Mouse (Mus musculus) neural tube, embryonic 15.5 days (tissue): Measurements from ENCODE around the gene Erc2. TPM values are rescaled to one million over a fixed set of nuclear protein-coding genes. Genes with fewer than 3 reads are reported as not detected.
A peak's percentile ranks its signal among the peaks of the same experiment; 100 is the strongest.

ENCODE experiments used
- ATAC-seq: fragments of 200-750 bp; cut with Nextera tagmentation; 2 replicates; pipeline ENCODE4 v1.8.0; 2017; ENCODE audit warnings: mild to moderate bottlenecking, moderate TSS enrichment, moderate library complexity; ENCODE audit not compliant: low FRiP score
- H3K27ac ChIP-seq: fragments of 300-500 bp; sonication (generic); replicated peaks from 2 replicates; pipeline ENCODE4 v1.5.1; 2015; ENCODE audit warnings: mild to moderate bottlenecking, inconsistent platforms
- H3K27me3 ChIP-seq: fragments of 300-500 bp; sonication (generic); replicated peaks from 2 replicates; pipeline ENCODE4 v1.6.1; 2015; ENCODE audit warnings: inconsistent platforms
- H3K36me3 ChIP-seq: fragments of 300-500 bp; sonication (generic); 2 replicates; pipeline ENCODE4 v1.6.1; 2015; ENCODE audit warnings: inconsistent platforms
- H3K4me1 ChIP-seq: fragments of 300-500 bp; sonication (generic); 2 replicates; pipeline ENCODE4 v1.6.1; 2015; ENCODE audit warnings: inconsistent platforms
- H3K4me2 ChIP-seq: fragments of 300-500 bp; sonication (generic); 2 replicates; pipeline ENCODE4 v1.6.1; 2015; ENCODE audit warnings: inconsistent platforms, mild to moderate bottlenecking, moderate library complexity
- H3K4me3 ChIP-seq: fragments of 300-500 bp; sonication (generic); replicated peaks from 2 replicates; pipeline ENCODE4 v1.5.1; 2015; ENCODE audit warnings: mild to moderate bottlenecking, inconsistent platforms
- H3K9ac ChIP-seq: fragments of 300-500 bp; sonication (generic); replicated peaks from 2 replicates; pipeline ENCODE4 v1.6.1; 2015; ENCODE audit warnings: mild to moderate bottlenecking, inconsistent platforms
- H3K9me3 ChIP-seq: fragments of 300-500 bp; sonication (generic); replicated peaks from 2 replicates; pipeline ENCODE4 v1.6.1; 2016; ENCODE audit warnings: inconsistent platforms
- WGBS: fragments of 180-500 bp; shearing (Covaris S2); methylation state at CpG from one replicate; pipeline ENCODE4 v1.1.7; 2015; ENCODE audit warnings: mixed read lengths; 5-methylcytosine and 5-hydroxymethylcytosine counted together
- polyA plus RNA-seq: library from polyadenylated mRNA; unstranded; fragments of >200 nt; fragmentation: Nextera tagmentation; extraction: Ambion mirVana; gene quantifications from 2 replicates; pipeline ENCODE4 v1.2.1, GENCODE M21; 2015

Gene Erc2
- polyA plus RNA-seq, 1 experiment from 2014 or later: 80.3 TPM

DNA sequence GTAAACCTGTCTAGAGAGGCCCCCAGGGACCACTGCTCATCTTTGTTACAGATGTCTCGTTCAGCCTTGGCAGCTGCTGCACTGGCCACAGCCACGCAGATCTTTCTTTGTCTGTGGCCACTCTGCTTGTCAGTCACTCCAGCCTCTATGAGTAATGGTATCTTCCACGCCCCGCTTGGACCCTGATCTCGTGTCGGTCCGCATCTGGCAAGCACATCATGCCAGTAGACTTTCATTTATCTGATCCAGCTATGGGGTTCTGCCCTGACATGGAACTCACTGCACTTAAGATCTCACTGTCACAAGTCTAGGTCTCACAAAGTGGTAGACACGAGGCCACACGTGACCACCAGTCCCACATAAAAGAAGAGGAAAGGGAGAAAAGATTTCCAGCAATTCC lies 777.7 kb downstream of the Erc2 start:
- Histone ChIP-seq H3K4me1 (no peaks in the 10 kb centered on the region), H3K27me3 (no peaks in the 10 kb centered on the region), H3K4me3 (no peak overlapping the region), H3K9ac (no peak overlapping the region), H3K9me3 (no peaks in the 10 kb centered on the region), H3K27ac (no peak overlapping the region), H3K36me3 (no peaks in the 10 kb centered on the region), H3K4me2 (no peak overlapping the region)
- 68% methylated on average over 9 of the region's 9 CpGs for WGBS
- ATAC-seq: no peak

GRCm38 (mm10) chr14:28405277-28405840 lies 783.1 kb downstream of the Erc2 start:
- H3K4me3 ChIP-seq: no peak overlapping the region
- H3K4me2 ChIP-seq: no peak overlapping the region
- WGBS: 89% methylated on average over 5 of the region's 5 CpGs
- no peak overlapping the region for H3K9ac ChIP-seq
- no peaks in the 10 kb centered on the region for H3K27me3 ChIP-seq
- H3K4me1 ChIP-seq: peaks cover 7% of the 10 kb centered on the region
- no peaks in the 10 kb centered on the region for H3K9me3 ChIP-seq
- no peaks in the 10 kb centered on the region for H3K36me3 ChIP-seq
- no peak overlapping the region for H3K27ac ChIP-seq
- ATAC-seq: no peak

- Histone ChIP-seq H3K27ac (no peak overlapping the region), H3K36me3 (no peaks in the 10 kb centered on the region), H3K4me3 (no peak overlapping the region), H3K27me3 (no peaks in the 10 kb centered on the region), H3K4me2 (no peak overlapping the region), H3K4me1 (peaks cover 14% of the 10 kb centered on the region), H3K9ac (no peak overlapping the region), H3K9me3 (no peaks in the 10 kb centered on the region)
- 80% methylated on average over 1 of the region's 1 CpGs for WGBS
- no peak for ATAC-seq
These were observed 787.2 kb downstream of the Erc2 start for GRCm38 (mm10) chr14:28409390-28409789.

GRCm38 (mm10) chr14:28409796-28410347 lies 787.6 kb downstream of the Erc2 start:
- WGBS: 89% methylated on average over 4 of the region's 4 CpGs
- ATAC-seq: no peak
- H3K9me3 ChIP-seq: no peaks in the 10 kb centered on the region
- no peak overlapping the region for H3K9ac ChIP-seq
- no peaks in the 10 kb centered on the region for H3K36me3 ChIP-seq
- peaks cover 14% of the 10 kb centered on the region for H3K4me1 ChIP-seq
- H3K4me2 ChIP-seq: no peak overlapping the region
- H3K27me3 ChIP-seq: no peaks in the 10 kb centered on the region
- no peak overlapping the region for H3K4me3 ChIP-seq
- H3K27ac ChIP-seq: no peak overlapping the region

DNA sequence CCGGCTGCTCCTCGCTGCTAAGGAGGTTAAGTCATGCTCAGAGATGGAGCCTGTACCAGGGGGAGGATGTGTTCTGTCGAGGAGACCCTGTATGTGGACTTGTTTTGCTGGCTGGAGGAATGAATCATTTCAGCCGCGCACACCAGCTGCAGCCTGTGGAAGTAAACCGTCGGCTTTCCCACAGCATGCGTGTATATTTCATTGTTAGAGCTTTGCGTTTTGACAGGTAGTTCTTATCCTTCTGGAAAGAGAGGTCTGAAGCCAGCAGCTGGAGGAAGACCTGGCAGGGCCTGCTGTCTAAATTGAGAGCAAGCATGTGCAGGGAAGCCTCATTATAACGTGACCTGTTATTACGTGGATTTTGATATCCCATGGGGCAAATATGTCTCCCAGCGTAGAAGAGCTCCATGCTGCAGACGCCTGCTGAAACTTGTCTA lies 788.6 kb downstream of the Erc2 start:
- WGBS: 40% methylated on average over 13 of the region's 13 CpGs
- Histone ChIP-seq H3K9ac (no peak overlapping the region), H3K27me3 (no peaks in the 10 kb centered on the region), H3K9me3 (no peaks in the 10 kb centered on the region), H3K4me1 (peaks cover 14% of the 10 kb centered on the region), H3K4me3 (no peak overlapping the region), H3K27ac (peak overlapping the region; percentile 60), H3K36me3 (no peaks in the 10 kb centered on the region), H3K4me2 (no peak overlapping the region)
- peak; percentile 61; the same call in 1 of the 2 replicates for ATAC-seq

DNA sequence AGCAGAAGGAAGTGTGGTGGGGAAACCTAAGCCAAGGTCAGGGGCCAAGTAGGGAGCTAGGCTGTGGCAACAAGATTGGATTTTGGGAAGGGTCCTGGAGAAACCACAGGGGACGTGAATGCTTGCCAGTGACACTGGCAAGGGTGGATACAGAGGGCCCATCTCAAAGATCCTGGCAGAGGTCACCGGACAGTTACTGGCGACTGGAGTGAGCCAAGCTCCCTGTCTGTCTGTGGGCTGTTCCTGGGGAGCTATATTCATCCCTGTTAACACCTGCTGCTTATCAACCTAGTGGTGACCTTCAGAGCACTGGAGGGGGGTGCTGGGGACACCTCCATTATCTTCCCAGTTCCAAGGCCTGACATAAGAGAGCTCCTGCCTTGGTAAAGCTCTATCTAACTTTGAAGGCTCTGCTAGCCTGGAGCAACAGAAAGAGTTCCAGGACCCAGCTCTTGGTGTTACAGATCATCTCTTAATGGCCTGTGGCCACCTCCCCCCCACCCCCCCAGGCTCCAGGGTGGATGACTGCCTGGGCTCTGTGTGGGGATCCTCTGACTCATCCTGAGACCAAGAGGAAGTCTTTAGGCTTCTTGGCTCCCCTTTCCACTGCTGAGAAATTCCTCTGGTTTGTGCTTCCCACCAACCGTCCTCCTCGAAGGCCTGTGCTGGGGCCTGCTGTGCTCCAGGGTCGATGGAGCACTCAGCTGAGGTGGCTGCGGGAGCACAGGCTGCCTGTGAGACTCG lies 790.2 kb downstream of the Erc2 start:
- ATAC-seq: no peak
- no peak overlapping the region for H3K27ac ChIP-seq
- no peak overlapping the region for H3K9ac ChIP-seq
- peaks cover 14% of the 10 kb centered on the region for H3K4me1 ChIP-seq
- H3K4me3 ChIP-seq: no peak overlapping the region
- 44% methylated on average over 8 of the region's 8 CpGs for WGBS
- H3K4me2 ChIP-seq: no peak overlapping the region
- no peaks in the 10 kb centered on the region for H3K9me3 ChIP-seq
- no peaks in the 10 kb centered on the region for H3K36me3 ChIP-seq
- no peaks in the 10 kb centered on the region for H3K27me3 ChIP-seq

DNA sequence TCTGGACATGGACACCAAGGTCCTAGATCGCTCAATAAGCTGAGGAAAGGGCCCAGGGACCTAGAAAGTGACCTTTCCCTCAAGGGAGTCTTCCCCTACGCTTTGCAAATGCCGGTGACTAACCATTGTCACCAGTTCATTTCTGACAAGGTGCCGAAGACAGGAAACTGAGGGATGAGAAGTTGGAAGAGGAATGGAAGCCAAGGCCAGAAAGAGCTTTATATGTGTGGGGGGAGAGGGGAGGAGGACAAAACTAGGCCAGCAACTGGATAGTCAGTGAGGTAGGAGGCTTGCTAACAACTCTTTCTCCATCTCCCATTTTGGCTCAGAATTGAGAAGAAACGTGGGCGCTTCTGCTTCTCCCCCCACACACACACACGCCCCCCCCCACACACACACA lies 791.3 kb downstream of the Erc2 start:
- ATAC-seq: no peak
- H3K4me1 ChIP-seq: peaks cover 14% of the 10 kb centered on the region
- H3K9ac ChIP-seq: no peak overlapping the region
- H3K36me3 ChIP-seq: no peaks in the 10 kb centered on the region
- H3K4me3 ChIP-seq: no peak overlapping the region
- no peak overlapping the region for H3K27ac ChIP-seq
- WGBS: 85% methylated on average over 7 of the region's 7 CpGs
- H3K4me2 ChIP-seq: no peak overlapping the region
- no peaks in the 10 kb centered on the region for H3K27me3 ChIP-seq
- H3K9me3 ChIP-seq: no peaks in the 10 kb centered on the region

DNA sequence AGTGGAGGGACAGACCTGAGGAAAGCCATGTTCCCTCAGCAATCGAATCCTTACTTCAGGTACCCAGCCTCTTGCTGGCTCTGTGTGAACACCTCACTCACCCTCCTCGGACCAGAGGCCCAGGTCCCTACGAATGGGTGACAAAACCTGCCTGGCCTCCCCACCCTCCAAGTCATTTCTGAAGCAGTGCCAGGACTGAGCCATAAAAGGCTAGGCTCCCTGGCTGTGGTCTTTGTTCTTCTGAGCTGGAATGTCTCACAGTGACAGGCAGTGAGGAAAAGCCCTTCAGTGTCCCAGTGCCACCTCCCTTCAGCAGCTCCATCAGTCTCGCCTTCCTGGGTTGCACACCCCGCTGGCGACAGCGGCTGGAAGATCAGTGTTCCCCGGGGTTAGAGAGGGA lies 794.8 kb downstream of the Erc2 start:
- Histone ChIP-seq H3K4me3 (no peak overlapping the region), H3K4me1 (peaks cover 2% of the 10 kb centered on the region; the same call in 1 of the 2 replicates), H3K27ac (no peak overlapping the region), H3K4me2 (no peak overlapping the region), H3K9ac (no peak overlapping the region), H3K9me3 (no peaks in the 10 kb centered on the region), H3K27me3 (no peaks in the 10 kb centered on the region), H3K36me3 (no peaks in the 10 kb centered on the region)
- WGBS: 10% methylated on average over 8 of the region's 8 CpGs
- no peak for ATAC-seq

DNA sequence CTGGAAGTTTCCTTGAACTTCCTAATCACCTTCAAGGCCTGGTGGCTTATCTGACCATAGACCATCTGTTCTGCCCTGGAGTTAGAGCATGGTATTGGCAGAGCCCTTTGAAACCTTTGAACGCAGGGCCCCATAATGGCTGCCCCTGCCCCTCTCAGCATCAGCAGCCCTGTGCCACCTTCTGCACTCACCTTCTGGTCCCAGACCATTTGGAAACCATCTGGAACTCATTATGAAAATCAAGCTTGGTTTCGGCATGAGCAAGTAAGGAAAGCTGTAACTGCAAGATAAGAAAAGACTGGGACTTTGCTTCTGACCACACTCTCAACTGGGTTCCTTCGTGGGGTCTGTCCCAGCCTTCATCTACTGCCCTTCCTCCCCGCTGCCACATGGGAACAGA lies 796.3 kb downstream of the Erc2 start:
- Histone ChIP-seq H3K4me3 (no peak overlapping the region), H3K9me3 (no peaks in the 10 kb centered on the region), H3K9ac (no peak overlapping the region), H3K27me3 (no peaks in the 10 kb centered on the region), H3K4me2 (no peak overlapping the region), H3K36me3 (no peaks in the 10 kb centered on the region), H3K27ac (no peak overlapping the region), H3K4me1 (peaks cover 2% of the 10 kb centered on the region; the same call in 1 of the 2 replicates)
- 74% methylated on average over 4 of the region's 4 CpGs for WGBS
- no peak for ATAC-seq

- Histone ChIP-seq H3K27me3 (no peaks in the 10 kb centered on the region), H3K4me3 (no peak overlapping the region), H3K4me1 (peaks cover 2% of the 10 kb centered on the region; the same call in 1 of the 2 replicates), H3K36me3 (no peaks in the 10 kb centered on the region), H3K4me2 (no peak overlapping the region), H3K9ac (no peak overlapping the region), H3K9me3 (no peaks in the 10 kb centered on the region), H3K27ac (no peak overlapping the region)
- no peak for ATAC-seq
- 81% methylated on average over 9 of the region's 9 CpGs for WGBS
These were observed 797.0 kb downstream of the Erc2 start for GRCm38 (mm10) chr14:28419188-28419587.

- Histone ChIP-seq H3K9me3 (no peaks in the 10 kb centered on the region), H3K4me3 (no peak overlapping the region), H3K27me3 (no peaks in the 10 kb centered on the region), H3K4me1 (peaks cover 2% of the 10 kb centered on the region; the same call in 1 of the 2 replicates), H3K36me3 (no peaks in the 10 kb centered on the region), H3K9ac (no peak overlapping the region), H3K27ac (no peak overlapping the region), H3K4me2 (no peak overlapping the region)
- WGBS: 86% methylated on average over 11 of the region's 11 CpGs
- no peak for ATAC-seq
These were observed 798.4 kb downstream of the Erc2 start for GRCm38 (mm10) chr14:28420596-28420995.

- no peaks in the 10 kb centered on the region for H3K9me3 ChIP-seq
- 82% methylated on average over 2 of the region's 2 CpGs for WGBS
- no peak overlapping the region for H3K27ac ChIP-seq
- H3K4me1 ChIP-seq: no peaks in the 10 kb centered on the region
- no peak for ATAC-seq
- H3K4me3 ChIP-seq: no peak overlapping the region
- H3K36me3 ChIP-seq: no peaks in the 10 kb centered on the region
- H3K4me2 ChIP-seq: no peak overlapping the region
- no peaks in the 10 kb centered on the region for H3K27me3 ChIP-seq
- H3K9ac ChIP-seq: no peak overlapping the region
These were observed 804.4 kb downstream of the Erc2 start for GRCm38 (mm10) chr14:28426610-28427009.
